Mouse (Mus musculus) forebrain, embryonic 10.5 days (tissue): Measurements from ENCODE around the gene Sdcbp2. TPM values are rescaled to one million over a fixed set of nuclear protein-coding genes. Genes with fewer than 3 reads are reported as not detected.

Source experiments
- polyA plus RNA-seq: library from polyadenylated mRNA; unstranded; fragments of >200 nt; fragmentation: Nextera tagmentation; extraction: Ambion mirVana; gene quantifications from 2 replicates; pipeline ENCODE4 v1.2.1, GENCODE M21; 2016

Sdcbp2 gene
- polyA plus RNA-seq, 1 experiment from 2014 or later, result 0.79 TPM

Other genes starting within 250 kb of the Sdcbp2 start
- not detected in 2 replicates for gene 4921509C19Rik, start 96.5 kb upstream of the Sdcbp2 start, polyA plus RNA-seq
- 301 and 309 TPM in 2 replicates for gene Nsfl1c, start 78.4 kb upstream of the Sdcbp2 start, polyA plus RNA-seq
- gene Fkbp1a, start 30.1 kb upstream of the Sdcbp2 start, polyA plus RNA-seq, result 582 and 592 TPM in 2 replicates
- gene Snph, start 60.0 kb downstream of the Sdcbp2 start, polyA plus RNA-seq, result 0.90 and 1.1 TPM in 2 replicates
- not detected in 2 replicates for gene Rad21l, start 95.9 kb downstream of the Sdcbp2 start, polyA plus RNA-seq
- 5.7 and 5.8 TPM in 2 replicates for gene Tmem74b, start 129.4 kb downstream of the Sdcbp2 start, polyA plus RNA-seq
- gene Psmf1, start 171.6 kb downstream of the Sdcbp2 start, polyA plus RNA-seq, result 54.4 and 56.5 TPM in 2 replicates